In the genomic region with DNA sequence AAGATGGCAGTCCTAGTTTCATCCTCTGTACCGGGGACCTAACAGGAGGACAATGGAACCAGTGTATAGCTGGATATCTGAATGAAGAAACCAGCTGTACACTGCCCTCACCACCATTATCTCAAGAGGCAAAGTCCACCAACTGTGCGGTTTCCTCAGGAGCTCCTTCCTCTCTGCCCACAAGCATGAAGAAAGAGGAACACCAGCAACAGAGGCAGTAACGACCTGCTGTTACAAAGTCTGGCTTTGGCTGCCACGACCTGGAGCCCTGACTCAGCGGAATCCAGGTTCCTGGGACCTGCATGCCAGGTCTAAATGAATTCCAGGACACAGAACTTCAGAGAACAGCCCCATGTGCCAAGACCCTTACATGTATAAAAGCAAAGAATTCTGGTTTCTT, we compare ENCODE assay signal across 8 mouse cellular contexts. TPM values are rescaled to one million over a fixed set of nuclear protein-coding genes. Genes with fewer than 3 reads are reported as not detected.
DNase-seq lines count a peak whose midpoint lies in the region; ATAC-seq and TF ChIP-seq lines count a peak whose summit lies in the region.

No protein-coding gene starts in this region.

- TF ChIP-seq EP300 in heart, adult 2 months (IDR thresholded peaks at IDR 0.05; ENCODE audit: insufficient read depth, low read depth, low read length) = no peak

- peaks cover 25% of the 10 kb centered on the region for H3K4me1 ChIP-seq in heart, adult 2 months (ENCODE audit: control insufficient read depth, insufficient read depth, low read length)
- H3K4me1 ChIP-seq in embryonic facial prominence, embryonic 12.5 days = peaks cover 56% of the 10 kb centered on the region
- H3K4me1 ChIP-seq in intestine, postnatal 0 days (replicated peaks; ENCODE audit: control insufficient read depth, insufficient read depth, low read length) = peaks cover 3% of the 10 kb centered on the region
- H3K4me1 ChIP-seq in lung, embryonic 14.5 days (ENCODE audit: insufficient read depth) = peaks cover 29% of the 10 kb centered on the region

- no peak for TF ChIP-seq POLR2A in heart, adult 2 months (IDR thresholded peaks at IDR 0.05; ENCODE audit: insufficient read depth, low read depth, low read length)

- H3K9me3 ChIP-seq in embryonic facial prominence, embryonic 12.5 days = no peaks in the 10 kb centered on the region
- no peaks in the 10 kb centered on the region for H3K9me3 ChIP-seq in intestine, postnatal 0 days (ENCODE audit: control insufficient read depth)
- no peaks in the 10 kb centered on the region for H3K9me3 ChIP-seq in lung, embryonic 14.5 days (ENCODE audit: low read depth, low read length)

- peaks cover 5% of the 10 kb centered on the region for H3K79me2 ChIP-seq in heart, adult 2 months (replicated peaks; ENCODE audit: control insufficient read depth, insufficient read depth, low read length)

- H3K4me2 ChIP-seq in embryonic facial prominence, embryonic 12.5 days (replicated peaks) = peak overlapping the region; percentile 80
- H3K4me2 ChIP-seq in intestine, postnatal 0 days (replicated peaks; ENCODE audit: low read depth) = peak overlapping the region; percentile 90
- H3K4me2 ChIP-seq in lung, embryonic 14.5 days = peak overlapping the region; percentile 80

- peak overlapping the region; percentile 28 for H3K4me3 ChIP-seq in heart, adult 2 months
- H3K4me3 ChIP-seq in embryonic facial prominence, embryonic 12.5 days = peak overlapping the region; percentile 96
- peak overlapping the region; percentile 99 for H3K4me3 ChIP-seq in intestine, postnatal 0 days (ENCODE audit: low read depth, low read length)
- peak overlapping the region; percentile 100 for H3K4me3 ChIP-seq in lung, embryonic 14.5 days (ENCODE audit: low read depth, low read length)

- no peak for TF ChIP-seq CTCF in heart, adult 2 months (IDR thresholded peaks at IDR 0.05)
- no peak for TF ChIP-seq CTCF in intestine, postnatal 0 days (IDR thresholded peaks at IDR 0.05; ENCODE audit: low read depth)
- no peak for TF ChIP-seq CTCF in lung, embryonic 14.5 days (IDR thresholded peaks at IDR 0.05; ENCODE audit: low read depth)

- ATAC-seq in embryonic facial prominence, embryonic 12.5 days (ENCODE audit: insufficient number of reproducible peaks, insufficient read depth, low FRiP score, low TSS enrichment) = no peak
- peak; percentile 63 for ATAC-seq in intestine, postnatal 0 days
- no peak for ATAC-seq in lung, embryonic 14.5 days (ENCODE audit: insufficient read depth)

- intact Hi-C loops in heart, adult 2 months (cut with DNase I) = no loop called here

- no peaks in the 10 kb centered on the region for H3K27me3 ChIP-seq in heart, adult 2 months (ENCODE audit: control insufficient read depth, insufficient read depth, low read length)
- H3K27me3 ChIP-seq in embryonic facial prominence, embryonic 12.5 days = no peaks in the 10 kb centered on the region
- H3K27me3 ChIP-seq in intestine, postnatal 0 days (replicated peaks; ENCODE audit: control insufficient read depth, insufficient read depth, low read length) = no peaks in the 10 kb centered on the region
- no peaks in the 10 kb centered on the region for H3K27me3 ChIP-seq in lung, embryonic 14.5 days (ENCODE audit: insufficient read depth, low read length)
- no peaks in the 10 kb centered on the region for H3K27me3 ChIP-seq in splenic B cell, adult 2 months (ENCODE audit: control insufficient read depth, insufficient read depth, low read length, poor library complexity, severe bottlenecking)

- peak; percentile 47 to 50 for DNase-seq in heart, adult 2 months
- no peak for DNase-seq in heart, adult 9 months (ENCODE audit: low spot score in 2 of 2)
- DNase-seq in lung, embryonic 14.5 days = peak; percentile 22
- peak; percentile 68 for DNase-seq in splenic B cell, adult 2 months (ENCODE audit: low read depth, low spot score)
- no peak for DNase-seq in right cerebral cortex, postnatal 14 days
- DNase-seq in cerebellum, adult 8-10 months = no peak

- peak overlapping the region; percentile 44 for H3K27ac ChIP-seq in heart, adult 2 months
- H3K27ac ChIP-seq in embryonic facial prominence, embryonic 12.5 days = 0 out of 2 replicates have a peak overlapping the region, but pooled peaks have one; percentile 59
- H3K27ac ChIP-seq in intestine, postnatal 0 days (ENCODE audit: low read depth, low read length) = peak overlapping the region; percentile 95
- H3K27ac ChIP-seq in lung, embryonic 14.5 days (ENCODE audit: low read depth) = no peak overlapping the region

- H3K9ac ChIP-seq in heart, adult 2 months (ENCODE audit: low read depth, low read length) = 0 out of 2 replicates have a peak overlapping the region, but pooled peaks have one; percentile 13
- peak overlapping the region; percentile 43; the same call in 1 of the 2 replicates for H3K9ac ChIP-seq in embryonic facial prominence, embryonic 12.5 days
- peak overlapping the region; percentile 99; the same call in 1 of the 2 replicates for H3K9ac ChIP-seq in intestine, postnatal 0 days (ENCODE audit: low read depth, low read length)
- peak overlapping the region; percentile 94 for H3K9ac ChIP-seq in lung, embryonic 14.5 days

- H3K36me3 ChIP-seq in heart, adult 2 months (ENCODE audit: control insufficient read depth, insufficient read depth, low read length) = no peaks in the 10 kb centered on the region
- H3K36me3 ChIP-seq in embryonic facial prominence, embryonic 12.5 days = peaks cover 3% of the 10 kb centered on the region
- peaks cover 1% of the 10 kb centered on the region; the same call in 1 of the 2 replicates for H3K36me3 ChIP-seq in intestine, postnatal 0 days (ENCODE audit: control insufficient read depth, insufficient read depth)
- peaks cover 25% of the 10 kb centered on the region for H3K36me3 ChIP-seq in lung, embryonic 14.5 days (ENCODE audit: insufficient read depth)
- H3K36me3 ChIP-seq in splenic B cell, adult 2 months (ENCODE audit: control insufficient read depth, insufficient read depth, low read length, poor library complexity, severe bottlenecking) = peaks cover 1% of the 10 kb centered on the region

- 20% methylated on average over 5 of the region's 5 CpGs for WGBS in heart, adult 2 months
- WGBS in embryonic facial prominence, embryonic 12.5 days = 22% methylated on average over 5 of the region's 5 CpGs
- 20% methylated on average over 5 of the region's 5 CpGs for WGBS in intestine, postnatal 0 days
- 39% methylated on average over 5 of the region's 5 CpGs for WGBS in lung, embryonic 14.5 days

RNA-seq across cellular contexts. Expression of gene Mlec, which starts 2.1 kb away (rescaled TPM):
- 10 to 100 TPM; 74.6 to 80.6 TPM for total RNA-seq in heart, adult 2 months (2021)
- 40.4 and 75.4 TPM in 2 replicates for polyA plus RNA-seq in heart, adult 2 months (2012; rRNA removed)
- polyA plus RNA-seq in embryonic facial prominence, embryonic 12.5 days (2016; fragmentation: Nextera tagmentation; extraction: Ambion mirVana) = 82.1 and 86.6 TPM in 2 replicates
- 56.7 and 59.7 TPM in 2 replicates for polyA plus RNA-seq in intestine, postnatal 0 days (2015; fragmentation: Nextera tagmentation; extraction: Ambion mirVana)
- 72.4 and 81.1 TPM in 2 replicates for polyA plus RNA-seq in lung, embryonic 14.5 days (2014; fragmentation: Nextera tagmentation; extraction: Ambion mirVana)

RNA-seq across cellular contexts. Expression of gene Unc119b, which starts 21.1 kb away (rescaled TPM):
- 10 to 100 TPM; 15.8 to 22.0 TPM for total RNA-seq in heart, adult 2 months (2021)
- polyA plus RNA-seq in heart, adult 2 months (2012; rRNA removed) = 18.4 and 27.8 TPM in 2 replicates
- 56.0 and 56.3 TPM in 2 replicates for polyA plus RNA-seq in embryonic facial prominence, embryonic 12.5 days (2016; fragmentation: Nextera tagmentation; extraction: Ambion mirVana)
- 10.1 and 12.2 TPM in 2 replicates for polyA plus RNA-seq in intestine, postnatal 0 days (2015; fragmentation: Nextera tagmentation; extraction: Ambion mirVana)
- polyA plus RNA-seq in lung, embryonic 14.5 days (2014; fragmentation: Nextera tagmentation; extraction: Ambion mirVana) = 41.9 and 45.4 TPM in 2 replicates

RNA-seq across cellular contexts. Expression of gene Acads, which starts 36.7 kb away (rescaled TPM):
- 100 to 1,000 TPM; 199 to 228 TPM for total RNA-seq in heart, adult 2 months (2021)
- polyA plus RNA-seq in heart, adult 2 months (2012; rRNA removed) = 256 and 333 TPM in 2 replicates
- 52.4 and 52.8 TPM in 2 replicates for polyA plus RNA-seq in embryonic facial prominence, embryonic 12.5 days (2016; fragmentation: Nextera tagmentation; extraction: Ambion mirVana)
- polyA plus RNA-seq in intestine, postnatal 0 days (2015; fragmentation: Nextera tagmentation; extraction: Ambion mirVana) = 100 and 113 TPM in 2 replicates
- 43.8 and 46.9 TPM in 2 replicates for polyA plus RNA-seq in lung, embryonic 14.5 days (2014; fragmentation: Nextera tagmentation; extraction: Ambion mirVana)

RNA-seq across cellular contexts. Expression of gene Cabp1, which starts 38.4 kb away (rescaled TPM):
- 1 to 10 TPM; 2.3 to 3.9 TPM for total RNA-seq in heart, adult 2 months (2021)
- polyA plus RNA-seq in heart, adult 2 months (2012; rRNA removed) = 6.0 and 13.2 TPM in 2 replicates
- 2.6 and 4.7 TPM in 2 replicates for polyA plus RNA-seq in embryonic facial prominence, embryonic 12.5 days (2016; fragmentation: Nextera tagmentation; extraction: Ambion mirVana)
- 0.57 and 0.90 TPM in 2 replicates for polyA plus RNA-seq in intestine, postnatal 0 days (2015; fragmentation: Nextera tagmentation; extraction: Ambion mirVana)
- polyA plus RNA-seq in lung, embryonic 14.5 days (2014; fragmentation: Nextera tagmentation; extraction: Ambion mirVana) = 2.4 and 2.6 TPM in 2 replicates

RNA-seq across cellular contexts. Expression of gene Gm10401, which starts 57.7 kb away (rescaled TPM):
- total RNA-seq in heart, adult 2 months (2021) = not detected
- not detected in 2 replicates for polyA plus RNA-seq in heart, adult 2 months (2012; rRNA removed)
- 31.3 and 34.4 TPM in 2 replicates for polyA plus RNA-seq in embryonic facial prominence, embryonic 12.5 days (2016; fragmentation: Nextera tagmentation; extraction: Ambion mirVana)
- 13.8 and 17.0 TPM in 2 replicates for polyA plus RNA-seq in intestine, postnatal 0 days (2015; fragmentation: Nextera tagmentation; extraction: Ambion mirVana)
- 36.4 and 36.5 TPM in 2 replicates for polyA plus RNA-seq in lung, embryonic 14.5 days (2014; fragmentation: Nextera tagmentation; extraction: Ambion mirVana)

Comparison
In these comparisons a context has a peak if more than half of its experiments do, and no peak if none do; other contexts are left out.
1. DNase-seq: peak in heart, adult 2 months (2 of 2), lung, embryonic 14.5 days (single experiment) and splenic B cell, adult 2 months (single experiment); none in heart, adult 9 months (0 of 2), right cerebral cortex, postnatal 14 days (single experiment) and cerebellum, adult 8-10 months (single experiment).
2. H3K4me3 ChIP-seq: peak in every context shown above with its lines; median percentile 100 in lung, embryonic 14.5 days; 99 in intestine, postnatal 0 days; 96 in embryonic facial prominence, embryonic 12.5 days; 28 in heart, adult 2 months.
3. H3K9ac ChIP-seq: peak in every context shown above with its lines; median percentile 99 in intestine, postnatal 0 days; 94 in lung, embryonic 14.5 days; 43 in embryonic facial prominence, embryonic 12.5 days; 13 in heart, adult 2 months.
4. Peak in every context shown above with its lines, with median percentiles within 50 percentile points of each other: H3K4me2 ChIP-seq.